Mouse (Mus musculus) ES-E14 (cell line): ENCODE data around the gene Rrnad1.

Experiments used
- MAFK ChIP-seq: IDR thresholded peaks from 2 replicates; pipeline ENCODE4 v1.6.1; 2014; ENCODE audit warnings: mild to moderate bottlenecking, low read depth, low read length, inconsistent platforms; ENCODE audit not compliant: insufficient read depth
- ZNF384 ChIP-seq: IDR thresholded peaks from 2 replicates; pipeline ENCODE4 v1.6.1; 2012; ENCODE audit warnings: low read depth, low read length, inconsistent platforms

DNA sequence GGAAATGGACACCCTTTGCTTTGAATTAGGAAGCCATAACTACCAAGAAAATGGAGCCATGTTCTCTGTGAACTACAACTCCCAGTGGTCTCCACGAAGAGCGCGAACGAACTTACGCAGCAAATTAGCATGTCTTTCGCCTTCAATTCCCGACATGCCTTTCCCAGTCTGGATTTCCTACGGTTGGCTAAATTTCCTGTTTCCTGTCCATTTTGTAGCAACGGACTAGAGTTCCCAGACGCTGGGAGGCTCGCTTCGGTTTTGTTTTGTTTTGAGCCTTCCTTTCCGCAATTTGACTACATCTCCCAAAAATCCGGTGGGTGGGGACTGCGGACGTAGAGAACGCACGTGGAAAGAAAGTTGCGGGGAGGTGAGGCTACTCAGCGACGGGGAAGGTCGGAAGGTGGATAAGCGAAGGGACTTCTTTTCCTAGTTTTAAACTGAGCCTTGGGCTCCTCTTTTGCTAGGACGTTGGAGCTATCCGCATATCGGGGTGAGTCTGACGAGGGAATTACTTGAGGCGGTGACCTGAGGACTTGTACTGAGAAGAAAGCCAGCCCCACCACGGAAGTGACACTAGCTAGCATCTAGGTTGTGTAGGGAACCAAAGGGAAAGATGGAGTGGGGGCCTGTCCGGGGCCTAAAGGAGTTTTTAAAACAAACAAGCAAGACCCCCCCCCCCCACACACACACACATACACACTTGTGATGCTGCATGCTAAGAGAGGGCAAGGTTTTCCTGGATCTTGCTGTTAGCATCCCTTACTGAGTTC lies 11.0 kb downstream of the Rrnad1 start, which contains the start of gene Mrpl24:
- TF ChIP-seq MAFK (peak; percentile 81), ZNF384 (no peak)
